ENCODE assay signal across 15 mouse cellular contexts in the genomic region with DNA sequence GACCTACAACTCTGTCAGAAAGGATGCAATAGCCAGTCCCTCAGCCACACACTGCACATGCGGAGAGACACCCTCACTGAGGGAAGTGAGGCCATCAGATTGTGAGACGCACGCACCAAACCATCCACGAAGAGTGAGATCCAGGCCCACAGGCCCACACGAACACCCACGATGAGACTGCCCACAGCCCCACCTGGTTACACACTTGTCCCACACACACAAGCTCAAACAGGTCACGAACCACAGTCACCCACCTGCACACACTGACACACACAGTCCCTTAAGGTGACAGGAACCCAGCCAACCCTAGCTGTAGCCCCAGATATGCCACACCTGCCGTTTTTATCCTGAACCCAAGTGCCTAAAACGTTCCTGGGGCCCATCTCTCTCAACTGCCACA.
DNase-seq lines count a peak whose midpoint lies in the region; ATAC-seq and TF ChIP-seq lines count a peak whose summit lies in the region.
"Had no signal": no experiment of that assay in that cellular context is flagged by ENCODE, and none has a peak within 500 bp of the region (broad histone marks: within the 10 kb centered on the region; RNA-seq: fewer than 3 reads in every experiment).

No protein-coding gene starts in this region.

- H3K4me1 ChIP-seq in heart, adult 2 months (ENCODE audit: control insufficient read depth, insufficient read depth, low read length): peaks cover 24% of the 10 kb centered on the region
- H3K4me1 ChIP-seq in lung, embryonic 15.5 days: peaks cover 47% of the 10 kb centered on the region
- peaks cover 42% of the 10 kb centered on the region for H3K4me1 ChIP-seq in embryonic facial prominence, embryonic 10.5 days
- peaks cover 24% of the 10 kb centered on the region for H3K4me1 ChIP-seq in limb, embryonic 12.5 days (replicated peaks)

- no peaks in the 10 kb centered on the region for H3K36me3 ChIP-seq in heart, adult 2 months (ENCODE audit: control insufficient read depth, insufficient read depth, low read length)
- H3K36me3 ChIP-seq in lung, embryonic 15.5 days: no peaks in the 10 kb centered on the region
- no peaks in the 10 kb centered on the region for H3K36me3 ChIP-seq in embryonic facial prominence, embryonic 10.5 days (replicated peaks)
- no peaks in the 10 kb centered on the region for H3K36me3 ChIP-seq in limb, embryonic 12.5 days

- H3K79me2 ChIP-seq in heart, adult 2 months (replicated peaks; ENCODE audit: control insufficient read depth, insufficient read depth, low read length): no peaks in the 10 kb centered on the region

- intact Hi-C loops in heart, adult 2 months (cut with DNase I): loop anchor here (5.0 kb wide), 2 partner anchors 239 to 276 kb away; no protein-coding TSS in a partner anchor
- intact Hi-C loops in heart, postnatal 36 days (cut with DNase I): no loop called here

- WGBS in heart, adult 2 months: 79% methylated on average over 9 of the region's 9 CpGs
- WGBS in lung, embryonic 15.5 days: 75% methylated on average over 9 of the region's 9 CpGs
- 86% methylated on average over 9 of the region's 9 CpGs for WGBS in embryonic facial prominence, embryonic 10.5 days
- 79% methylated on average over 9 of the region's 9 CpGs for WGBS in limb, embryonic 12.5 days

- H3K4me2 ChIP-seq in lung, embryonic 15.5 days: no peak overlapping the region
- no peak overlapping the region for H3K4me2 ChIP-seq in limb, embryonic 12.5 days

- H3K9ac ChIP-seq in heart, adult 2 months (ENCODE audit: low read depth, low read length): no peak overlapping the region
- H3K9ac ChIP-seq in lung, embryonic 15.5 days: no peak overlapping the region
- no peak overlapping the region for H3K9ac ChIP-seq in limb, embryonic 12.5 days (replicated peaks)

- H3K4me3 ChIP-seq in heart, adult 2 months: no peak overlapping the region
- H3K4me3 ChIP-seq in lung, embryonic 15.5 days: no peak overlapping the region
- no peak overlapping the region for H3K4me3 ChIP-seq in embryonic facial prominence, embryonic 10.5 days
- no peak overlapping the region for H3K4me3 ChIP-seq in limb, embryonic 12.5 days (replicated peaks)
- H3K4me3 ChIP-seq: left cerebral cortex, adult 2 months had no signal

- H3K27me3 ChIP-seq in heart, adult 2 months (ENCODE audit: control insufficient read depth, insufficient read depth, low read length): no peaks in the 10 kb centered on the region
- no peaks in the 10 kb centered on the region for H3K27me3 ChIP-seq in lung, embryonic 15.5 days
- H3K27me3 ChIP-seq in embryonic facial prominence, embryonic 10.5 days (replicated peaks; ENCODE audit: low read depth, poor library complexity, severe bottlenecking): peaks cover 7% of the 10 kb centered on the region
- H3K27me3 ChIP-seq in limb, embryonic 12.5 days: no peaks in the 10 kb centered on the region
- H3K27me3 ChIP-seq: Patski had no signal

- H3K9me3 ChIP-seq in lung, embryonic 15.5 days: no peaks in the 10 kb centered on the region
- no peaks in the 10 kb centered on the region for H3K9me3 ChIP-seq in embryonic facial prominence, embryonic 10.5 days
- H3K9me3 ChIP-seq in limb, embryonic 12.5 days: no peaks in the 10 kb centered on the region

- no peak for TF ChIP-seq EP300 in heart, adult 2 months (IDR thresholded peaks at IDR 0.05; ENCODE audit: insufficient read depth, low read depth, low read length)

- no peak for ATAC-seq in lung, embryonic 15.5 days (ENCODE audit: borderline replicate concordance, extremely low read depth, low FRiP score, low TSS enrichment)
- no peak for ATAC-seq in limb, embryonic 12.5 days (ENCODE audit: insufficient number of reproducible peaks, insufficient read depth, low FRiP score, low TSS enrichment, low read depth)
- ATAC-seq: forebrain, embryonic 14.5 days; hindbrain, postnatal 0 days had no signal

- TF ChIP-seq POLR2A in heart, adult 2 months (IDR thresholded peaks at IDR 0.05; ENCODE audit: insufficient read depth, low read depth, low read length): no peak

- H3K27ac ChIP-seq in heart, adult 2 months: peak overlapping the region; percentile 55
- H3K27ac ChIP-seq in lung, embryonic 15.5 days: 0 out of 2 replicates have a peak overlapping the region, but pooled peaks have one; percentile 6
- peak overlapping the region; percentile 63 for H3K27ac ChIP-seq in embryonic facial prominence, embryonic 10.5 days (replicated peaks)
- H3K27ac ChIP-seq in limb, embryonic 12.5 days: 0 out of 2 replicates have a peak overlapping the region, but pooled peaks have one; percentile 41
- H3K27ac ChIP-seq: hindbrain, postnatal 0 days; left cerebral cortex, adult 2 months had no signal

- peak in 1 of 2 experiments; percentile 30 for DNase-seq in heart, adult 2 months
- no peak for DNase-seq in heart, postnatal 36 days
- DNase-seq in lung, postnatal 36 days: no peak
- DNase-seq in embryonic facial prominence, embryonic 10.5 days (ENCODE audit: low spot score): no peak
- DNase-seq in kidney, postnatal 4 days: no peak
- DNase-seq in layer of hippocampus, adult 9-10 months (ENCODE audit: low spot score): no peak
- DNase-seq: cerebellum, adult 11 months; kidney, adult 9 months; midbrain, embryonic 14.5 days had no signal

- TF ChIP-seq CTCF in heart, adult 2 months (IDR thresholded peaks at IDR 0.05): no peak

Comparison
In these comparisons a context has a peak if more than half of its experiments do, and no peak if none do; other contexts are left out.
1. H3K27ac ChIP-seq: peak in every context shown above with its lines; median percentile 63 in embryonic facial prominence, embryonic 10.5 days; 55 in heart, adult 2 months; 41 in limb, embryonic 12.5 days; 6 in lung, embryonic 15.5 days.